Mouse (Mus musculus): ENCODE measurements around the gene Ccdc157. TPM values are rescaled to one million over a fixed set of nuclear protein-coding genes. Genes with fewer than 3 reads are reported as not detected.
"Not testable (repeated sequence)": the region's sequence is repeated elsewhere in the genome, so short reads cannot be mapped to it uniquely, and the experiment has no call there.

Ccdc157 gene
- total and polyA plus RNA-seq, 3 experiments = 1.1 to 3.2 (median 1.1) TPM

DNA sequence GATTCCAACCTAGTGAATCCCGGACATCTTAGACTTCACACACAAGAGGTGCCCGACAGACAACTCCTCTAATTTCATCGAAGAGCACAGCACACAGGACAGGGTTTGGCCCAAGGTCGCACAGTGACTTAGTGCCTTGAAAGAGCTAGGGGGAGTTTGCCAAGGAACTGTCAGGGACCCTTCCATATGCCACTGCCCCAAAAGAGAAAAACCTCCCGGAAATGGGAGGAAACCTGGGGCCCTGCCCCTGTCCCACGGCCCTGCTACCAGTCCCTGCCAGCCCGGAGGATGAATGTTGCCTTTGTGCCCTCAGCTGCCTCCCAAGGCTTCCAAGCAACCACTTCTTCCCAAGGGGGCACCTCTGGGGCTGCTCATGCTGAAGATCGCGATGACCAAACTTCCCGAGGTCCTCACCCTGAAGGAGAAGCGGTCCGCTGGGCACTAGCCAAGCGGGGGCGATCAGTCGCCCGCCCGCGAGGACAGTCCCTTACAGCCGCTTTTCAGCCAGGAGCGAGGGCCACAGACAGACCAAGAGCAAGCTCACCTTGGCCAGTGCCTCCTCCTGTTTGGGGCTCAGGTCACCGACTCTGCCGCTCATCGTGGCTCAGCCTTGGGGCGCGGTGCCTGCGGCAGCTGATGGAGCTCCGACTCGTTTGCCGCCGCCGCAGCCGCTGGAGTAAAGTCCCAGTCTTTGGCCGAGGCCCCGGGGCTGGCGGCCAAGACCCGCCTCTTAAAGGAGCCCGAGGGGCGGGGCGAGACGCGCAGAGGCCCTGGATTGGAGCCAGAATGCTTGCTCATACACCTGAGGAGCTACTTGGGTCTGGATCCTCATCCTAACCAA lies 41.8 kb downstream of the Ccdc157 start:
- H3K27me3 ChIP-seq (ENCODE audit: insufficient read depth, low read length) = peaks cover 66% of the 10 kb centered on the region
- no peak for DNase-seq (ENCODE audit: low spot score)
- peaks cover 63% of the 10 kb centered on the region for H3K4me1 ChIP-seq (ENCODE audit: insufficient read depth, low read depth, low read length)
- peak overlapping the region; percentile 65; the same call in 1 of the 2 replicates for H3K4me3 ChIP-seq (ENCODE audit: low read depth, low read length)
- TF ChIP-seq CTCF (IDR thresholded peaks at IDR 0.05; ENCODE audit: low read depth, low read length) (no peak), TAL1 (conservative IDR thresholded peaks at IDR 0.05; ENCODE audit: low read depth, low read length) (no peak), GATA2 (IDR thresholded peaks at IDR 0.05; ENCODE audit: borderline replicate concordance, low read depth, low read length) (no peak), GATA1 (IDR thresholded peaks at IDR 0.05; ENCODE audit: borderline replicate concordance, low read length) (no peak), POLR2AphosphoS5 (IDR thresholded peaks at IDR 0.05; ENCODE audit: insufficient replicate concordance, low read depth, low read length) (no peak)
- ATAC-seq (ENCODE audit: extremely low read depth, insufficient number of reproducible peaks, low FRiP score, poor library complexity, severe bottlenecking) = no peak
- H3K9me3 ChIP-seq (replicated peaks) = no peaks in the 10 kb centered on the region
- peaks cover 6% of the 10 kb centered on the region for H3K36me3 ChIP-seq (replicated peaks)

DNA sequence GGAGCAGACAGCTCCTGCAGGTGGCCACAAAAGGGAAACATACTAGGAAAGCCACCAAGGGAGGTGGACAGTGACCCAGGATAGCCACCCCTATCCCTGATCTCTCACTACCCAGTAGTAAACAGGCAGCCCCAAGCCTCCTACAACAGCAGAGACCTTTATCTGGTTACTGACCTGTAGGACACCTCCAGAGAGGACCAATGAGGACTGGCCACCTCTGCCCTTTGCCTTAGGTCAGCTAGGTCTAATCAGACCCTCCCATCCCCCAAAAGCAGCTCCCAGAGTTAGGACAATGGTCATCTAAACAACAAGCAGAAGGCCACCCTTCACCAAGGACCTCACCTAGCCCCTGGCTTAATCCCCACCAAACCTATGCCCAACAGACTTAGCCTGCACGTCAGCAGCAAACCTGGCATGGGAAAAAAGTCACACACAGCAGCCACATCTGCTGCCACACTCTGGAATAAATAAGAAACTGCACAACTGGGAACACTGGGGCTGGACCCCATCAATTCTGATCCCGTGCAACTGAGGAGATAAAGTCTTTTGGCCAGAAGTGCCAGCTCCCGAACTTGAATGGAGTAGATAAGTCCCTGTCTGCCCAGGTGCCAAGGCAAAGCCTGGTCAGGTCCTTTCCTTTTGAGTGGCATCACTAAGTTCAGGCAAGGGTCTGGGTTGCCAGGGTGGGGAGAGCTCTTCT lies 42.6 kb downstream of the Ccdc157 start:
- peaks cover 73% of the 10 kb centered on the region for H3K27me3 ChIP-seq (ENCODE audit: insufficient read depth, low read length)
- H3K36me3 ChIP-seq (replicated peaks) = peaks cover 6% of the 10 kb centered on the region
- peaks cover 55% of the 10 kb centered on the region for H3K4me1 ChIP-seq (ENCODE audit: insufficient read depth, low read depth, low read length)
- no peak for TF ChIP-seq GATA1 (IDR thresholded peaks at IDR 0.05; ENCODE audit: borderline replicate concordance, low read length)
- TF ChIP-seq GATA2 (IDR thresholded peaks at IDR 0.05; ENCODE audit: borderline replicate concordance, low read depth, low read length) = no peak
- ATAC-seq (ENCODE audit: extremely low read depth, insufficient number of reproducible peaks, low FRiP score, poor library complexity, severe bottlenecking) (no peak), DNase-seq (ENCODE audit: low spot score) (no peak)
- no peaks in the 10 kb centered on the region for H3K9me3 ChIP-seq (replicated peaks)
- H3K4me3 ChIP-seq (ENCODE audit: low read depth, low read length) = no peak overlapping the region

DNA sequence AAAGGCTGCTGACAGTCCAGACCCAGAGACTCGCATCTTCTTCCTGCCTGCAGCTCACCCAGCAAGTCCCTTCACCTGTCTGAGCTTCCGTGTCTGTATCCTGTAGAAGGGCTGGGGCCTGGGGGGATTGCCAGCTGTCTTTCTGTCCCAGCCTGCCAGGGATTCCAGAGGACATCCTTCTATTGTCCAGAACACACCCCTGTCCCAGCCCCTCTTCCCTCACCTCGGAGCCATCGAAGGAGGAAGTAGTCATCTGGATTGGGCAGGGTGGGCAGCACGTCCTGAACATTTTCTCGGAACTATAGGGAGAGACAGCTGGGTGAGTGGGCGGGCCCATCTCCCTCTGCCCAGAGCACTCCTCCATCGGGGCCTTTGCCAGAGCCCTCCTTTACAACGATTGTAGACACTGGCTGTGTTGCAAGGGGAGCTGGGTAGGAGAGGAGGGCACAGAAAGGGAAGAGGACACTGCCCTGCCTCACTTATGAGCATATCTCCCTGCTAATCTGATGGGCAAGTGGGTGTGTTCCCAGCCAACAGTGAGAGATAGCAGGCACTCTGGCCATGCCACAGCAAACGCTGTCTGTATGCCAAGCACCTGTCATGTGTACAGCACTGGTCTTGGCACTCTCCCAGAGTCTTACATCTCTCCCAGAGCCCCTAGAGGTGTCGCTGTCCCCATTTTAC lies 43.5 kb downstream of the Ccdc157 start:
- H3K9me3 ChIP-seq (replicated peaks) = no peaks in the 10 kb centered on the region
- DNase-seq (ENCODE audit: low spot score) = peak; percentile 26
- H3K27me3 ChIP-seq (ENCODE audit: insufficient read depth, low read length) = peaks cover 81% of the 10 kb centered on the region
- peaks cover 46% of the 10 kb centered on the region for H3K4me1 ChIP-seq (ENCODE audit: insufficient read depth, low read depth, low read length)
- no peak overlapping the region for H3K4me3 ChIP-seq (ENCODE audit: low read depth, low read length)
- peaks cover 7% of the 10 kb centered on the region for H3K36me3 ChIP-seq (replicated peaks)
- peak; percentile 15 for ATAC-seq (ENCODE audit: extremely low read depth, insufficient number of reproducible peaks, low FRiP score, poor library complexity, severe bottlenecking)
- TF ChIP-seq TAL1 (conservative IDR thresholded peaks at IDR 0.05; ENCODE audit: low read depth, low read length) = no peak
- TF ChIP-seq CTCF (IDR thresholded peaks at IDR 0.05; ENCODE audit: low read depth, low read length) = no peak
- no peak for TF ChIP-seq POLR2AphosphoS5 (IDR thresholded peaks at IDR 0.05; ENCODE audit: insufficient replicate concordance, low read depth, low read length)
- no peak for TF ChIP-seq GATA1 (IDR thresholded peaks at IDR 0.05; ENCODE audit: borderline replicate concordance, low read length)
- no peak for TF ChIP-seq GATA2 (IDR thresholded peaks at IDR 0.05; ENCODE audit: borderline replicate concordance, low read depth, low read length)

GRCm38 (mm10) chr11:4115407-4115806 lies 44.7 kb downstream of the Ccdc157 start:
- H3K27me3 ChIP-seq (ENCODE audit: insufficient read depth, low read length) = peaks cover 84% of the 10 kb centered on the region
- peaks cover 7% of the 10 kb centered on the region for H3K36me3 ChIP-seq (replicated peaks)
- no peak for DNase-seq (ENCODE audit: low spot score)
- peaks cover 35% of the 10 kb centered on the region for H3K4me1 ChIP-seq (ENCODE audit: insufficient read depth, low read depth, low read length)
- H3K4me3 ChIP-seq (ENCODE audit: low read depth, low read length) = no peak overlapping the region
- TF ChIP-seq TAL1 (conservative IDR thresholded peaks at IDR 0.05; ENCODE audit: low read depth, low read length) (no peak), GATA2 (IDR thresholded peaks at IDR 0.05; ENCODE audit: borderline replicate concordance, low read depth, low read length) (no peak), CTCF (IDR thresholded peaks at IDR 0.05; ENCODE audit: low read depth, low read length) (no peak), POLR2AphosphoS5 (IDR thresholded peaks at IDR 0.05; ENCODE audit: insufficient replicate concordance, low read depth, low read length) (no peak), GATA1 (IDR thresholded peaks at IDR 0.05; ENCODE audit: borderline replicate concordance, low read length) (no peak)
- no peaks in the 10 kb centered on the region for H3K9me3 ChIP-seq (replicated peaks)
- no peak for ATAC-seq (ENCODE audit: extremely low read depth, insufficient number of reproducible peaks, low FRiP score, poor library complexity, severe bottlenecking)

- not testable (repeated sequence) for H3K36me3 ChIP-seq (replicated peaks); H3K9me3 ChIP-seq (replicated peaks); H3K4me3 ChIP-seq (ENCODE audit: low read depth, low read length); ATAC-seq (ENCODE audit: extremely low read depth, insufficient number of reproducible peaks, low FRiP score, poor library complexity, severe bottlenecking); DNase-seq (ENCODE audit: low spot score)
- Histone ChIP-seq H3K4me1 (ENCODE audit: insufficient read depth, low read depth, low read length) (peaks cover 32% of the 10 kb centered on the region), H3K27me3 (ENCODE audit: insufficient read depth, low read length) (peaks cover 75% of the 10 kb centered on the region)
These were observed 45.6 kb downstream of the Ccdc157 start for GRCm38 (mm10) chr11:4114541-4114940.

- no peak for TF ChIP-seq CTCF (IDR thresholded peaks at IDR 0.05; ENCODE audit: low read depth, low read length)
- no peak for TF ChIP-seq POLR2AphosphoS5 (IDR thresholded peaks at IDR 0.05; ENCODE audit: insufficient replicate concordance, low read depth, low read length)
- TF ChIP-seq GATA2 (IDR thresholded peaks at IDR 0.05; ENCODE audit: borderline replicate concordance, low read depth, low read length) = no peak
- TF ChIP-seq GATA1 (IDR thresholded peaks at IDR 0.05; ENCODE audit: borderline replicate concordance, low read length) = no peak
- Histone ChIP-seq H3K36me3 (replicated peaks) (peaks cover 6% of the 10 kb centered on the region), H3K4me1 (ENCODE audit: insufficient read depth, low read depth, low read length) (peaks cover 29% of the 10 kb centered on the region), H3K27me3 (ENCODE audit: insufficient read depth, low read length) (peaks cover 73% of the 10 kb centered on the region), H3K4me3 (ENCODE audit: low read depth, low read length) (no peak overlapping the region), H3K9me3 (replicated peaks) (no peaks in the 10 kb centered on the region)
- DNase-seq (ENCODE audit: low spot score) (no peak), ATAC-seq (ENCODE audit: extremely low read depth, insufficient number of reproducible peaks, low FRiP score, poor library complexity, severe bottlenecking) (no peak)
These were observed 46.1 kb downstream of the Ccdc157 start for GRCm38 (mm10) chr11:4113970-4114369.
